In genomic region chr11:3287921-3288320, GRCm38 (mm10) we compare ENCODE assay signal across 7 mouse cellular contexts. TPM values are rescaled to one million over a fixed set of nuclear protein-coding genes. Genes with fewer than 3 reads are reported as not detected.
DNase-seq lines count a peak whose midpoint lies in the region; ATAC-seq and TF ChIP-seq lines count a peak whose summit lies in the region.

No protein-coding gene starts in this region.

- peak overlapping the region; percentile 99 for H3K4me2 ChIP-seq in embryonic facial prominence, embryonic 13.5 days

- no peak for TF ChIP-seq RAD21 in MEL (IDR thresholded peaks at IDR 0.05; ENCODE audit: low read depth, low read length)

- peaks cover 40% of the 10 kb centered on the region for H3K79me2 ChIP-seq in MEL (ENCODE audit: control insufficient read depth, insufficient read depth, low read length, poor library complexity)

- peak; percentile 84 for DNase-seq in MEL (ENCODE audit: low read depth, low spot score)
- peak; percentile 51 for DNase-seq in kidney, adult 18-20 months
- no peak for DNase-seq in midbrain, embryonic 10.5 days (ENCODE audit: low spot score)
- DNase-seq in left cerebral cortex, adult 2 months (ENCODE audit: extremely low spot score in 1 of 2, low spot score in 2 of 2), result no peak
- DNase-seq in ovary, adult 18-20 months (ENCODE audit: low spot score), result no peak

- ATAC-seq in embryonic facial prominence, embryonic 13.5 days (ENCODE audit: insufficient number of reproducible peaks, insufficient read depth, low FRiP score, low TSS enrichment, low read depth), result no peak
- ATAC-seq in frontal cortex, adult (ENCODE audit: low TSS enrichment), result no peak

- H3K36me3 ChIP-seq in MEL (ENCODE audit: control insufficient read depth in 1 of 2, insufficient read depth in 2 of 2, low read length in 2 of 2), result peaks cover 0 to 13% of the 10 kb centered on the region in 2 experiments; a peak in 2 of 4 replicates
- peaks cover 6% of the 10 kb centered on the region; the same call in 1 of the 2 replicates for H3K36me3 ChIP-seq in embryonic facial prominence, embryonic 13.5 days
- peaks cover 14% of the 10 kb centered on the region for H3K36me3 ChIP-seq in midbrain, embryonic 10.5 days

- H3K9me3 ChIP-seq in MEL (replicated peaks; ENCODE audit: insufficient read depth, low read length), result no peaks in the 10 kb centered on the region
- H3K9me3 ChIP-seq in embryonic facial prominence, embryonic 13.5 days, result 0 out of 2 replicates have a peak, but pooled peaks cover 1% of the 10 kb centered on the region
- peaks cover 2% of the 10 kb centered on the region for H3K9me3 ChIP-seq in midbrain, embryonic 10.5 days (replicated peaks)

- H3K27ac ChIP-seq in MEL (ENCODE audit: control insufficient read depth, low read depth, low read length), result peak overlapping the region; percentile 67
- peak overlapping the region; percentile 100 for H3K27ac ChIP-seq in embryonic facial prominence, embryonic 13.5 days
- H3K27ac ChIP-seq in midbrain, embryonic 10.5 days (replicated peaks), result peak overlapping the region; percentile 100
- H3K27ac ChIP-seq in left cerebral cortex, adult 2 months, result no peak overlapping the region

- no peaks in the 10 kb centered on the region for H3K27me3 ChIP-seq in MEL (ENCODE audit: control insufficient read depth in 1 of 2, insufficient read depth in 2 of 2, low read length in 2 of 2)
- H3K27me3 ChIP-seq in embryonic facial prominence, embryonic 13.5 days, result no peaks in the 10 kb centered on the region
- no peaks in the 10 kb centered on the region for H3K27me3 ChIP-seq in midbrain, embryonic 10.5 days (ENCODE audit: low read depth, poor library complexity, severe bottlenecking)

- peaks cover 3 to 21% of the 10 kb centered on the region in 2 experiments for H3K4me1 ChIP-seq in MEL (ENCODE audit: control insufficient read depth in 1 of 2, insufficient read depth in 2 of 2, low read length in 2 of 2)
- H3K4me1 ChIP-seq in embryonic facial prominence, embryonic 13.5 days, result peaks cover 18% of the 10 kb centered on the region
- H3K4me1 ChIP-seq in midbrain, embryonic 10.5 days, result peaks cover 28% of the 10 kb centered on the region

- 65% methylated on average over 5 of the region's 5 CpGs for WGBS in embryonic facial prominence, embryonic 13.5 days
- 64% methylated on average over 5 of the region's 5 CpGs for WGBS in midbrain, embryonic 10.5 days

- peak overlapping the region; percentile 64 to 67 for H3K4me3 ChIP-seq in MEL (ENCODE audit: control insufficient read depth in 1 of 2, insufficient read depth in 1 of 2, low read depth in 2 of 2, low read length in 2 of 2)
- peak overlapping the region; percentile 79 for H3K4me3 ChIP-seq in embryonic facial prominence, embryonic 13.5 days
- peak overlapping the region; percentile 95 for H3K4me3 ChIP-seq in midbrain, embryonic 10.5 days
- no peak overlapping the region for H3K4me3 ChIP-seq in left cerebral cortex, adult 2 months

- intact Hi-C loops in left cerebral cortex, adult 2 months (cut with DNase I), result no loop called here

- peak in 1 of 2 experiments; percentile 69; a peak in 2 of 4 replicates for TF ChIP-seq EP300 in MEL (IDR thresholded peaks at IDR 0.05; ENCODE audit: low read depth in 1 of 2, low read length in 2 of 2)

- no peak for TF ChIP-seq CTCF in MEL (IDR thresholded peaks at IDR 0.05 in 2 of 3, conservative IDR thresholded peaks at IDR 0.05 in 1 of 3; ENCODE audit: control insufficient read depth in 1 of 3, insufficient read depth in 1 of 3, low read depth in 2 of 3, low read length in 3 of 3, poor library complexity in 1 of 3, severe bottlenecking in 1 of 3)
- no peak for TF ChIP-seq CTCF in left cerebral cortex, adult 2 months (IDR thresholded peaks at IDR 0.05)

- no peak for TF ChIP-seq POLR2A in MEL (IDR thresholded peaks at IDR 0.05; ENCODE audit: control insufficient read depth in 1 of 2, insufficient read depth in 1 of 2, low read depth in 1 of 2, low read length in 2 of 2, poor library complexity in 1 of 2)

- H3K9ac ChIP-seq in MEL (ENCODE audit: control insufficient read depth, low read depth, low read length, poor library complexity, severe bottlenecking), result peak overlapping the region; percentile 98
- peak overlapping the region; percentile 99; the same call in 1 of the 2 replicates for H3K9ac ChIP-seq in embryonic facial prominence, embryonic 13.5 days

TF ChIP-seq in MEL, 35 proteins besides CTCF, POLR2A, EP300 and RAD21:
- peak; percentile 34; the same call in 1 of the 2 replicates for TF ChIP-seq TCF12 (IDR thresholded peaks at IDR 0.05; ENCODE audit: low read depth, low read length)
- peak; percentile 45 for TF ChIP-seq TAL1 (IDR thresholded peaks at IDR 0.05; ENCODE audit: low read length)
- TF ChIP-seq GATA1 (IDR thresholded peaks at IDR 0.05; ENCODE audit: low read depth, low read length), result peak; percentile 67
- TF ChIP-seq SMC3 (IDR thresholded peaks at IDR 0.05; ENCODE audit: low read depth, low read length), result no peak
- no peak for TF ChIP-seq MXI1 (IDR thresholded peaks at IDR 0.05; ENCODE audit: low read depth, low read length)
- peak; percentile 18; the same call in 1 of the 2 replicates for TF ChIP-seq RCOR1 (IDR thresholded peaks at IDR 0.05; ENCODE audit: low read depth, low read length)
- TF ChIP-seq ETS1 (IDR thresholded peaks at IDR 0.05; ENCODE audit: low read depth, low read length), result 0 out of 2 replicates have a peak, but pooled peaks have one; percentile 20

RNA-seq across cellular contexts. Expression of gene Patz1, which starts 0.8 kb away (rescaled TPM):
- 52.0 and 63.1 TPM in 2 replicates for total RNA-seq in MEL (2012; rRNA removed)
- polyA plus RNA-seq in MEL (2012; ENCODE audit: insufficient read depth in 1 of 2, insufficient read length in 2 of 2, low read depth in 1 of 2, low replicate concordance in 2 of 2, missing spikeins in 1 of 2), result 10 to 100 TPM in 1 of 2 experiments, not detected in 1; 63.5 TPM
- polyA plus RNA-seq in embryonic facial prominence, embryonic 13.5 days (2015; fragmentation: Nextera tagmentation; extraction: Ambion mirVana), result 52.0 and 52.7 TPM in 2 replicates
- 112 and 122 TPM in 2 replicates for polyA plus RNA-seq in midbrain, embryonic 10.5 days (2016; fragmentation: Nextera tagmentation; extraction: Ambion mirVana)
- 10 to 100 TPM; 41.5 to 46.9 TPM for total RNA-seq in left cerebral cortex, adult 2 months (2021)

RNA-seq across cellular contexts. Expression of gene Drg1, which starts 21.7 kb away (rescaled TPM):
- 204 and 212 TPM in 2 replicates for total RNA-seq in MEL (2012; rRNA removed)
- polyA plus RNA-seq in MEL (2012; ENCODE audit: insufficient read depth in 1 of 2, insufficient read length in 2 of 2, low read depth in 1 of 2, low replicate concordance in 2 of 2, missing spikeins in 1 of 2), result 1,000 to 10,000 TPM in 1 of 2 experiments, 100 to 1,000 TPM in 1; 161 to 1,664 TPM
- 214 and 250 TPM in 2 replicates for polyA plus RNA-seq in embryonic facial prominence, embryonic 13.5 days (2015; fragmentation: Nextera tagmentation; extraction: Ambion mirVana)
- polyA plus RNA-seq in midbrain, embryonic 10.5 days (2016; fragmentation: Nextera tagmentation; extraction: Ambion mirVana), result 342 and 344 TPM in 2 replicates
- total RNA-seq in left cerebral cortex, adult 2 months (2021), result 10 to 100 TPM; 79.5 to 92.1 TPM

RNA-seq across cellular contexts. Expression of gene Pik3ip1, which starts 42.3 kb away (rescaled TPM):
- 0.88 and 1.7 TPM in 2 replicates for total RNA-seq in MEL (2012; rRNA removed)
- polyA plus RNA-seq in MEL (2012; ENCODE audit: insufficient read depth in 1 of 2, insufficient read length in 2 of 2, low read depth in 1 of 2, low replicate concordance in 2 of 2, missing spikeins in 1 of 2), result 1 to 10 TPM in 1 of 2 experiments, not detected in 1; 2.7 TPM
- polyA plus RNA-seq in embryonic facial prominence, embryonic 13.5 days (2015; fragmentation: Nextera tagmentation; extraction: Ambion mirVana), result 12.8 and 14.6 TPM in 2 replicates
- 7.4 and 13.0 TPM in 2 replicates for polyA plus RNA-seq in midbrain, embryonic 10.5 days (2016; fragmentation: Nextera tagmentation; extraction: Ambion mirVana)
- 10 to 100 TPM; 28.1 to 31.5 TPM for total RNA-seq in left cerebral cortex, adult 2 months (2021)

Comparison
In these comparisons a context has a peak if more than half of its experiments do, and no peak if none do; other contexts are left out.
1. DNase-seq: peak in MEL (single experiment) and kidney, adult 18-20 months (single experiment); none in midbrain, embryonic 10.5 days (single experiment), left cerebral cortex, adult 2 months (0 of 2) and ovary, adult 18-20 months (single experiment).